8 mouse cellular contexts compared by ENCODE assay signal in the genomic region with DNA sequence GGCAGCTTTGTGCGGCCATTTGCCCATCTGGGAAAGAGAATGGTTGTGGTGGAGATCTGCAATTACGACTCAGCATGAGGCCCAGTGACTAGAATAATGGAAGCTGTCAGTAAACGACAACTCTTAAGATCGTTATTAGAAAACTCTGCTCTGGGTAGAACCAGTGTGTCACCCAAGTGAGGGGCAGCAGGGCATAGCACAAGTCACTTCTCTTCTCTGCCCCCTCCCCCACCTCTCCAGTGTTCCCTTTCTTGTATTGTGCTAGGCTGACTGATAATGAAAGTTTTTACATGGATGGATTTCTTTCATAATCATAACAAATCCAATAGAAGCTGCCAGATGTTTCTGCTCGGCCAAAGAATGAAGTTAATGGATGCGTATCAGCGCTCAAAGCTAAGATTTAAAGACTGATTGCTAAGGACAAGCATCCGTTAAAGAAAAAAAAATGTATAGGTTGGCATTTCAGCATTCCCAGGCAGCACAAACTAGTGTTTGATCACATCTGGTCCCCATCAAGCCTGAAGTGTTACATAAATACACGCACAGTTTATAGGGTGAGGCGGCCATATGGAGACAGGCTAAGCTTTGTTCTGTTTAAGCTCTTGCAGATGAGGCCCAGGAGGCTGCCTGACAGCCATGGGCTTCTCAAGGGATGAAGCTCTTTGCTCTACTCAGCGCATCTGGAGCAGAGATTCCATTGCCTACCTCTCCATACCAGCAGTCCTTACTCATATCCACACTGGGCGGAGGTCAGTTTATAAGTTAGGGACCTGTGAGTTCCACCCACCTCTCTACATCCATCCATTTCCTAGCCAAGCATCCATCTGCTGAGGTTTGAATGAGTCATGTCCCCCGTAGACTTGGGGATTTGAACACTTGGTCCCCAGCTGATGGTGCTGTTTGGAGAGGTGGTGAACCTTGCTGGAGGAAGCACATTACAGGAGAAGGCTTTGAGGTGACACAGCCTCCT.
DNase-seq lines count a peak whose midpoint lies in the region; ATAC-seq lines count a peak whose summit lies in the region.

No protein-coding gene starts in this region.

- H3K27me3 ChIP-seq in lung, embryonic 16.5 days (ENCODE audit: control insufficient read depth, insufficient read depth, low read depth, low read length) = no peaks in the 10 kb centered on the region
- H3K27me3 ChIP-seq in embryonic facial prominence, embryonic 13.5 days = no peaks in the 10 kb centered on the region
- H3K27me3 ChIP-seq in limb, embryonic 11.5 days (ENCODE audit: control insufficient read depth, insufficient read depth, low read length) = no peaks in the 10 kb centered on the region
- H3K27me3 ChIP-seq in stomach, embryonic 16.5 days (ENCODE audit: control insufficient read depth, insufficient read depth, low read length) = no peaks in the 10 kb centered on the region

- ATAC-seq in lung, embryonic 16.5 days (ENCODE audit: low read depth) = peak; percentile 93
- ATAC-seq in embryonic facial prominence, embryonic 13.5 days (ENCODE audit: insufficient number of reproducible peaks, insufficient read depth, low FRiP score, low TSS enrichment, low read depth) = peak; percentile 82
- peak; percentile 91 for ATAC-seq in limb, embryonic 11.5 days (ENCODE audit: insufficient number of reproducible peaks, low FRiP score, low TSS enrichment, low read depth)
- ATAC-seq in stomach, embryonic 16.5 days (ENCODE audit: insufficient read depth, low FRiP score) = peak; percentile 92
- no peak for ATAC-seq in frontal cortex, adult (ENCODE audit: low TSS enrichment)

- WGBS in lung, embryonic 16.5 days = 34% methylated on average over 13 of the region's 13 CpGs
- 20% methylated on average over 13 of the region's 13 CpGs for WGBS in embryonic facial prominence, embryonic 13.5 days
- 11% methylated on average over 13 of the region's 13 CpGs for WGBS in limb, embryonic 11.5 days
- WGBS in stomach, embryonic 16.5 days = 36% methylated on average over 13 of the region's 13 CpGs

- H3K4me1 ChIP-seq in lung, embryonic 16.5 days (replicated peaks; ENCODE audit: control insufficient read depth, insufficient read depth, low read length) = peaks cover 18% of the 10 kb centered on the region
- H3K4me1 ChIP-seq in embryonic facial prominence, embryonic 13.5 days = peaks cover 51% of the 10 kb centered on the region
- peaks cover 43% of the 10 kb centered on the region for H3K4me1 ChIP-seq in limb, embryonic 11.5 days (ENCODE audit: control insufficient read depth, insufficient read depth, low read length)
- peaks cover 27% of the 10 kb centered on the region for H3K4me1 ChIP-seq in stomach, embryonic 16.5 days (ENCODE audit: control insufficient read depth, insufficient read depth, low read length)

- no peak overlapping the region for H3K4me3 ChIP-seq in lung, embryonic 16.5 days (ENCODE audit: low read length)
- H3K4me3 ChIP-seq in embryonic facial prominence, embryonic 13.5 days = no peak overlapping the region
- H3K4me3 ChIP-seq in limb, embryonic 11.5 days (ENCODE audit: low read depth, low read length) = no peak overlapping the region
- H3K4me3 ChIP-seq in stomach, embryonic 16.5 days (replicated peaks; ENCODE audit: low read length) = no peak overlapping the region

- H3K4me2 ChIP-seq in lung, embryonic 16.5 days (ENCODE audit: low read depth, low read length) = no peak overlapping the region
- peak overlapping the region; percentile 23; the same call in 1 of the 2 replicates for H3K4me2 ChIP-seq in embryonic facial prominence, embryonic 13.5 days
- H3K4me2 ChIP-seq in limb, embryonic 11.5 days (ENCODE audit: low read depth, severe bottlenecking) = peak overlapping the region; percentile 3; the same call in 1 of the 2 replicates
- H3K4me2 ChIP-seq in stomach, embryonic 16.5 days (ENCODE audit: low read depth, low read length) = no peak overlapping the region

- peak overlapping the region; percentile 83 for H3K27ac ChIP-seq in lung, embryonic 16.5 days (ENCODE audit: low read length)
- peak overlapping the region; percentile 91 for H3K27ac ChIP-seq in embryonic facial prominence, embryonic 13.5 days
- peak overlapping the region; percentile 94 for H3K27ac ChIP-seq in limb, embryonic 11.5 days (replicated peaks; ENCODE audit: low read depth, low read length)
- peak overlapping the region; percentile 82 for H3K27ac ChIP-seq in stomach, embryonic 16.5 days (ENCODE audit: low read length)

- no peaks in the 10 kb centered on the region for H3K9me3 ChIP-seq in lung, embryonic 16.5 days (ENCODE audit: control insufficient read depth, low read length)
- H3K9me3 ChIP-seq in embryonic facial prominence, embryonic 13.5 days = no peaks in the 10 kb centered on the region
- H3K9me3 ChIP-seq in limb, embryonic 11.5 days (ENCODE audit: control insufficient read depth, low read length) = no peaks in the 10 kb centered on the region; the same call in 1 of the 2 replicates
- no peaks in the 10 kb centered on the region for H3K9me3 ChIP-seq in stomach, embryonic 16.5 days (replicated peaks; ENCODE audit: control insufficient read depth, low read length)

- DNase-seq in lung, postnatal 25 days (ENCODE audit: low spot score) = no peak
- DNase-seq in limb, embryonic 11.5 days (ENCODE audit: low spot score) = peak; percentile 89
- DNase-seq in gastrocnemius, adult 8-10 months (ENCODE audit: low spot score in 2 of 2) = no peak
- no peak for DNase-seq in adrenal gland, postnatal 10 days

- no peaks in the 10 kb centered on the region for H3K36me3 ChIP-seq in lung, embryonic 16.5 days (ENCODE audit: control insufficient read depth, insufficient read depth, low read length)
- no peaks in the 10 kb centered on the region for H3K36me3 ChIP-seq in embryonic facial prominence, embryonic 13.5 days
- no peaks in the 10 kb centered on the region for H3K36me3 ChIP-seq in limb, embryonic 11.5 days (ENCODE audit: control insufficient read depth, insufficient read depth, low read length)
- no peaks in the 10 kb centered on the region for H3K36me3 ChIP-seq in stomach, embryonic 16.5 days (ENCODE audit: control insufficient read depth, insufficient read depth, low read length)

- no peak overlapping the region for H3K9ac ChIP-seq in lung, embryonic 16.5 days (ENCODE audit: low read length)
- H3K9ac ChIP-seq in embryonic facial prominence, embryonic 13.5 days = no peak overlapping the region
- no peak overlapping the region for H3K9ac ChIP-seq in limb, embryonic 11.5 days (ENCODE audit: low read length)
- H3K9ac ChIP-seq in stomach, embryonic 16.5 days (ENCODE audit: low read length) = no peak overlapping the region

Comparison
In these comparisons a context has a peak if more than half of its experiments do, and no peak if none do; other contexts are left out.
1. H3K4me2 ChIP-seq: peak in embryonic facial prominence, embryonic 13.5 days (single experiment) and limb, embryonic 11.5 days (single experiment); none in lung, embryonic 16.5 days (single experiment) and stomach, embryonic 16.5 days (single experiment).
2. Peak in every context shown above with its lines, with median percentiles within 50 percentile points of each other: H3K27ac ChIP-seq.